Mouse (Mus musculus): ENCODE measurements around the gene Fer. TPM values are rescaled to one million over a fixed set of nuclear protein-coding genes. Genes with fewer than 3 reads are reported as not detected.

The Fer gene
- polyA plus RNA-seq, 1 experiment, result 10.9 TPM

- Histone ChIP-seq H3K4me3 (no peak overlapping the region), H3K79me2 (ENCODE audit: control insufficient read depth, insufficient read depth) (no peaks in the 10 kb centered on the region), H3K4me2 (ENCODE audit: low read depth) (no peak overlapping the region), H3ac (ENCODE audit: control insufficient read depth, insufficient read length) (no peak overlapping the region), H3K36me3 (ENCODE audit: control insufficient read depth, insufficient read depth) (peaks cover 7% of the 10 kb centered on the region), H3K27me3 (ENCODE audit: control insufficient read depth, insufficient read depth, insufficient read length) (no peaks in the 10 kb centered on the region)
- TF ChIP-seq CEBPB (IDR thresholded peaks at IDR 0.05; ENCODE audit: insufficient read depth, poor library complexity, severe bottlenecking) (no peak), MAX (IDR thresholded peaks at IDR 0.05; ENCODE audit: low read depth) (no peak), MYOD1 (IDR thresholded peaks at IDR 0.05; ENCODE audit: control insufficient read depth in 1 of 3, insufficient read length in 2 of 3, low read depth in 2 of 3) (no peak), USF1 (IDR thresholded peaks at IDR 0.05; ENCODE audit: low read depth) (no peak), REST (IDR thresholded peaks at IDR 0.05; ENCODE audit: insufficient read depth, insufficient read length) (no peak)
Measured at GRCm38 (mm10) chr17:63997643-63998042, 134.8 kb downstream of the Fer start.

- H3K27me3 ChIP-seq (ENCODE audit: control insufficient read depth, insufficient read depth, insufficient read length), result no peaks in the 10 kb centered on the region
- peak overlapping the region; percentile 60 for H3K4me2 ChIP-seq (ENCODE audit: low read depth)
- TF ChIP-seq MYOG (IDR thresholded peaks at IDR 0.05; ENCODE audit: control insufficient read depth in 1 of 3, insufficient read depth in 1 of 3, insufficient read length in 2 of 3, low read depth in 2 of 3) (no peak), MYOD1 (IDR thresholded peaks at IDR 0.05; ENCODE audit: control insufficient read depth in 1 of 3, insufficient read length in 2 of 3, low read depth in 2 of 3) (no peak), MAX (IDR thresholded peaks at IDR 0.05; ENCODE audit: low read depth) (no peak), TCF12 (IDR thresholded peaks at IDR 0.05; ENCODE audit: insufficient read depth, poor library complexity, severe bottlenecking) (no peak), POLR2A (IDR thresholded peaks at IDR 0.05; ENCODE audit: insufficient read length, low read depth) (no peak)
- peaks cover 4% of the 10 kb centered on the region for H3K36me3 ChIP-seq (ENCODE audit: control insufficient read depth, insufficient read depth)
- no peaks in the 10 kb centered on the region for H3K79me2 ChIP-seq (ENCODE audit: control insufficient read depth, insufficient read depth)
- no peak overlapping the region for H3K4me3 ChIP-seq
- H3ac ChIP-seq (ENCODE audit: control insufficient read depth, insufficient read length), result no peak overlapping the region
Measured at GRCm38 (mm10) chr17:64003444-64003843, 140.6 kb downstream of the Fer start.

- Histone ChIP-seq H3ac (ENCODE audit: control insufficient read depth, insufficient read length) (no peak overlapping the region), H3K79me2 (ENCODE audit: control insufficient read depth, insufficient read depth) (no peaks in the 10 kb centered on the region), H3K36me3 (ENCODE audit: control insufficient read depth, insufficient read depth) (peaks cover 4% of the 10 kb centered on the region), H3K4me2 (ENCODE audit: low read depth) (no peak overlapping the region), H3K27me3 (ENCODE audit: control insufficient read depth, insufficient read depth, insufficient read length) (no peaks in the 10 kb centered on the region), H3K4me3 (no peak overlapping the region)
- TF ChIP-seq CEBPB (IDR thresholded peaks at IDR 0.05; ENCODE audit: insufficient read depth, poor library complexity, severe bottlenecking), result peak; percentile 63; the same call in 1 of the 2 replicates
- no peak for TF ChIP-seq E2F4 (IDR thresholded peaks at IDR 0.05; ENCODE audit: insufficient read depth)
Measured at GRCm38 (mm10) chr17:64005575-64006249, 142.8 kb downstream of the Fer start.

GRCm38 (mm10) chr17:64016606-64017005 is 153.7 kb downstream of the Fer start:
- no peaks in the 10 kb centered on the region for H3K27me3 ChIP-seq (ENCODE audit: control insufficient read depth, insufficient read depth, insufficient read length)
- TF ChIP-seq E2F4 (IDR thresholded peaks at IDR 0.05; ENCODE audit: insufficient read depth), result no peak
- no peak for TF ChIP-seq CEBPB (IDR thresholded peaks at IDR 0.05; ENCODE audit: insufficient read depth, poor library complexity, severe bottlenecking)
- TF ChIP-seq TCF12 (IDR thresholded peaks at IDR 0.05; ENCODE audit: insufficient read depth, poor library complexity, severe bottlenecking), result no peak
- TF ChIP-seq REST (IDR thresholded peaks at IDR 0.05; ENCODE audit: insufficient read depth, insufficient read length), result no peak
- TF ChIP-seq POLR2A (IDR thresholded peaks at IDR 0.05; ENCODE audit: insufficient read length, low read depth), result no peak
- no peak for TF ChIP-seq TCF3 (IDR thresholded peaks at IDR 0.05; ENCODE audit: insufficient read length, low read depth)
- TF ChIP-seq MAX (IDR thresholded peaks at IDR 0.05; ENCODE audit: low read depth), result no peak
- TF ChIP-seq MYOD1 (IDR thresholded peaks at IDR 0.05; ENCODE audit: control insufficient read depth in 1 of 3, insufficient read length in 2 of 3, low read depth in 2 of 3), result no peak
- no peak for TF ChIP-seq USF1 (IDR thresholded peaks at IDR 0.05; ENCODE audit: low read depth)
- no peak for TF ChIP-seq SRF (IDR thresholded peaks at IDR 0.05; ENCODE audit: control insufficient read depth, insufficient read length, low read depth)
- no peak for TF ChIP-seq MYOG (IDR thresholded peaks at IDR 0.05; ENCODE audit: control insufficient read depth in 1 of 3, insufficient read depth in 1 of 3, insufficient read length in 2 of 3, low read depth in 2 of 3)
- TF ChIP-seq POLR2AphosphoS2 (IDR thresholded peaks at IDR 0.05; ENCODE audit: insufficient read length, low read depth), result no peak
- H3K4me3 ChIP-seq, result no peak overlapping the region
- no peak overlapping the region for H3ac ChIP-seq (ENCODE audit: control insufficient read depth, insufficient read length)
- H3K36me3 ChIP-seq (ENCODE audit: control insufficient read depth, insufficient read depth), result no peaks in the 10 kb centered on the region
- H3K4me2 ChIP-seq (ENCODE audit: low read depth), result no peak overlapping the region
- no peaks in the 10 kb centered on the region for H3K79me2 ChIP-seq (ENCODE audit: control insufficient read depth, insufficient read depth)

GRCm38 (mm10) chr17:64018240-64018639 is 155.4 kb downstream of the Fer start:
- no peaks in the 10 kb centered on the region for H3K79me2 ChIP-seq (ENCODE audit: control insufficient read depth, insufficient read depth)
- H3ac ChIP-seq (ENCODE audit: control insufficient read depth, insufficient read length), result no peak overlapping the region
- no peaks in the 10 kb centered on the region for H3K36me3 ChIP-seq (ENCODE audit: control insufficient read depth, insufficient read depth)
- no peak overlapping the region for H3K4me2 ChIP-seq (ENCODE audit: low read depth)
- no peaks in the 10 kb centered on the region for H3K27me3 ChIP-seq (ENCODE audit: control insufficient read depth, insufficient read depth, insufficient read length)
- H3K4me3 ChIP-seq, result no peak overlapping the region
- no peak for TF ChIP-seq E2F4 (IDR thresholded peaks at IDR 0.05; ENCODE audit: insufficient read depth)
- TF ChIP-seq MYOD1 (IDR thresholded peaks at IDR 0.05; ENCODE audit: control insufficient read depth in 1 of 3, insufficient read length in 2 of 3, low read depth in 2 of 3), result no peak

Data from myocyte (in vitro differentiated cells).